Mouse (Mus musculus) embryonic facial prominence, embryonic 10.5 days (tissue): ENCODE measurements around the gene Masp1. TPM values are rescaled to one million over a fixed set of nuclear protein-coding genes. Genes with fewer than 3 reads are reported as not detected.

Experiments
- DNase-seq: peaks from one replicate; pipeline ENCODE4 v3.0.0-alpha.2; 2017; ENCODE audit warnings: low spot score
- H3K27ac ChIP-seq: fragments of 300-500 bp; sonication (generic); replicated peaks from 2 replicates; pipeline ENCODE4 v1.5.1; 2016; ENCODE audit warnings: mild to moderate bottlenecking
- H3K27me3 ChIP-seq: fragments of 300-500 bp; sonication (generic); replicated peaks from 2 replicates; pipeline ENCODE4 v1.6.1; 2016; ENCODE audit warnings: low read depth, mild to moderate bottlenecking; ENCODE audit not compliant: poor library complexity, severe bottlenecking
- H3K36me3 ChIP-seq: fragments of 300-500 bp; sonication (generic); replicated peaks from 2 replicates; pipeline ENCODE4 v1.6.1; 2016; ENCODE audit warnings: mild to moderate bottlenecking, moderate library complexity
- H3K4me1 ChIP-seq: fragments of 300-500 bp; sonication (generic); 2 replicates; pipeline ENCODE4 v1.6.1; 2016
- H3K4me3 ChIP-seq: fragments of 300-500 bp; sonication (generic); 2 replicates; pipeline ENCODE4 v1.5.1; 2016; ENCODE audit warnings: mild to moderate bottlenecking, moderate library complexity
- H3K9me3 ChIP-seq: fragments of 300-500 bp; sonication (generic); 2 replicates; pipeline ENCODE4 v1.6.1; 2016; ENCODE audit warnings: mild to moderate bottlenecking
- WGBS: fragments of 180-500 bp; shearing (Covaris S2); methylation state at CpG from one replicate; pipeline ENCODE4 v1.1.7; 2016; 5-methylcytosine and 5-hydroxymethylcytosine counted together
- polyA plus RNA-seq: library from polyadenylated mRNA; unstranded; fragments of >200 nt; fragmentation: Nextera tagmentation; extraction: Ambion mirVana; gene quantifications from 2 replicates; pipeline ENCODE4 v1.2.1, GENCODE M21; 2016

The Masp1 gene
- polyA plus RNA-seq, 1 experiment from 2014 or later: 4.5 TPM

GRCm38 (mm10) chr16:23529186-23529585 is 8.6 kb upstream of the Masp1 start:
- Histone ChIP-seq H3K27me3 (no peaks in the 10 kb centered on the region), H3K36me3 (no peaks in the 10 kb centered on the region), H3K4me1 (no peaks in the 10 kb centered on the region), H3K27ac (no peak overlapping the region), H3K9me3 (no peaks in the 10 kb centered on the region), H3K4me3 (no peak overlapping the region)
- WGBS: 85% methylated on average over 4 of the region's 4 CpGs
- no peak for DNase-seq

DNA sequence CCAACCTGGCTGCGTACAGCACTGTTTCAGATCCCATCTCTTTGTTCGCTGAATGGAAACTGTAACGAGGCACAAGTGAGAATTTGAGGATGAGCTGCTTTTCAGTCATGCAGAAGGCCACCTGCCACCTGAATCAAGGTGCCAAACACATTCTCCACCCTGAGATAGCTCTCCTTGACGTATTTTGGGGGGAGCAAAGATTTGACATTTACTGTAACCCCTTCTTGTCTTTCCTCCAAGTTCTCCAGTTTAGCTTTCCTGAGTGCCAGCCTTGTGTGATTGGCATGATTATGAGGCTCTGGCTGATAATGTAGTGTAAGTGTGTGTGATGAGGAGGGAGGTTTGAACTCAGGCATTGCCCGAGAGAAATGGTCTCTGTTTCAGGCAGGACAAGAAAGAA is 1.5 kb upstream of the Masp1 start:
- H3K4me3 ChIP-seq: no peak overlapping the region

DNA sequence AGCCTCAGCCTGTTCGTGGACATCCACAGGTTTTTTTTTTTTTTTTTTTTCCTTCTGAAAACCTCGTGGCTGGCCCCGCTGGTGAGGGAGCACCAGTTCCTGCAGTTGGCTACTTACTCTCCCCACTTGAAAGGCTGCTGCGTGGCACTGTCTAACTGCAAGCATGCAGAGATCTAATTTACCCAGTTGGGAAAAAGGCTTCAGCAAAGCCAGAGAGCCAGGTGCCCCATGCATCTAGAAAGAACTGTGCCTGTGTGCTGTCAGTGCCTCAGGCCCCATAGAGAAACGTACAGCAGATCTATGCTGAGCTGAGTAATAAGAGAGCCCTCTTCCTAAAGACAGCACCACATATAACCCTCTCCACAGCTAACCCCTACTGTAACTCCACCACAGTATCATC is 477 bp upstream of the Masp1 start:
- peak; percentile 16 for DNase-seq
- Histone ChIP-seq H3K36me3 (no peaks in the 10 kb centered on the region), H3K27ac (peak overlapping the region; percentile 79), H3K9me3 (no peaks in the 10 kb centered on the region), H3K27me3 (peaks cover 17% of the 10 kb centered on the region), H3K4me1 (peaks cover 54% of the 10 kb centered on the region), H3K4me3 (peak overlapping the region; percentile 54; the same call in 1 of the 2 replicates)
- 22% methylated on average over 5 of the region's 5 CpGs for WGBS

More for the DNA sequence above, 1.5 kb upstream of the Masp1 start:
- H3K27ac ChIP-seq: no peak overlapping the region
- peaks cover 54% of the 10 kb centered on the region for H3K4me1 ChIP-seq
- H3K9me3 ChIP-seq: no peaks in the 10 kb centered on the region
- no peak for DNase-seq
- H3K36me3 ChIP-seq: no peaks in the 10 kb centered on the region
- 89% methylated on average over 5 of the region's 5 CpGs for WGBS
- peaks cover 17% of the 10 kb centered on the region for H3K27me3 ChIP-seq

DNA sequence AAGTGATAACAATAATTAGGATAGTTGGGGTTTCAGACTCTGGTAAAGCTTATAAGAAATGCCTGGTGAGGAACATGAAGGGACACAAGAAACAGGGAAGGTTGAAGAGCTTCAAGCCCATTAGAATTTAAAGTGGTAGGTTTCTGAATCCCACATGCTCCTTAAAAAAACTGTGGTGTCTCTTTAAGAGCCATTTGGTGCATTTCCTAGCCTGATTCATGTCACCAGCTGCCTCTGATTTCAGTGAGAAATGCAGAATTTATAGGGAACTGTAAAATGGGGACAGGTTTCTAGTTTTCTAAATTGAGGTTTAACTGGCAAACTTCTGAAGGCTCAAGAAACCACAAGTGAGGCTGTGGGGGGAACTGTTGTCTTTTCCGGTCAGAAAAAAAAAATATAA is 844 bp downstream of the Masp1 start:
- Histone ChIP-seq H3K9me3 (no peaks in the 10 kb centered on the region), H3K4me1 (peaks cover 54% of the 10 kb centered on the region), H3K27ac (peak overlapping the region; percentile 79), H3K4me3 (peak overlapping the region; percentile 54), H3K36me3 (no peaks in the 10 kb centered on the region), H3K27me3 (peaks cover 17% of the 10 kb centered on the region)
- DNase-seq: no peak
- 5% methylated on average over 1 of the region's 1 CpGs for WGBS

DNA sequence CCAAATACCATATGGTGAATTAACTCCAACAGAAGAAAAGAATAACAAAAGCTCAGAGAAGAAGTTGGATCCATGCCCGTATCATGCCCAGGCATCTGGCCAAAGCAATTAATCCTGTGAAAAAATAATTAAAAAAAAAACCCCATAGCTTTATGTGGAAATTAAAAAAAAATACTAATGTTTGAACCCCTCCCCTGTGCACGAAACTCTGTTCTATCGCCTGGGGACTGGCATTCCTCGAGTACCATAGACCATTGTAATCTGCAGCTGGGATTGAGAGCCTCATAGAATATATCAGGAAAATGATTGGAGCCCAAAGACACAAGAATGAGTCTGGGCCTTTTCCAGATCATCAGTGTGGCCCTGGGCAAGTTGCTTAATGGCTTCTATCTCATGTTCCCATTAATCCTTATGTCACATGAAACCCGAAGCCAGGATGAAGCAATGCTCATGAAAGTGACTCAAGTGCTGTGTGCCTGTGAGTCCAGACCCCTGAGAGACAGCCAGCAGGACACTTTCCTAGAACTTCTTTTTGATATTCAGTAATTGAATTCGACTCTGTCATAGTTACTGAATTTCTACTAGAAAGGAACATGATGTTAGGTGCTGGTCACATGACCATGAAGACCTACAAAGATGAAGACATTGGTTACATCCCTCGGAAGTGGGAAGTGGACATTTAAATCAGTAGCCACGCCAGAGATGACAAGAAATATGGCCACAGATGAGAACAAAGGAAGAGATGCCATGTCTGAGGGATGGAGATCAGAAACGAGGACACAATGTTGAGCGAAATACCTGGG is 1.8 kb downstream of the Masp1 start:
- no peak overlapping the region for H3K4me3 ChIP-seq
- WGBS: 84% methylated on average over 10 of the region's 10 CpGs
- no peak for DNase-seq

DNA sequence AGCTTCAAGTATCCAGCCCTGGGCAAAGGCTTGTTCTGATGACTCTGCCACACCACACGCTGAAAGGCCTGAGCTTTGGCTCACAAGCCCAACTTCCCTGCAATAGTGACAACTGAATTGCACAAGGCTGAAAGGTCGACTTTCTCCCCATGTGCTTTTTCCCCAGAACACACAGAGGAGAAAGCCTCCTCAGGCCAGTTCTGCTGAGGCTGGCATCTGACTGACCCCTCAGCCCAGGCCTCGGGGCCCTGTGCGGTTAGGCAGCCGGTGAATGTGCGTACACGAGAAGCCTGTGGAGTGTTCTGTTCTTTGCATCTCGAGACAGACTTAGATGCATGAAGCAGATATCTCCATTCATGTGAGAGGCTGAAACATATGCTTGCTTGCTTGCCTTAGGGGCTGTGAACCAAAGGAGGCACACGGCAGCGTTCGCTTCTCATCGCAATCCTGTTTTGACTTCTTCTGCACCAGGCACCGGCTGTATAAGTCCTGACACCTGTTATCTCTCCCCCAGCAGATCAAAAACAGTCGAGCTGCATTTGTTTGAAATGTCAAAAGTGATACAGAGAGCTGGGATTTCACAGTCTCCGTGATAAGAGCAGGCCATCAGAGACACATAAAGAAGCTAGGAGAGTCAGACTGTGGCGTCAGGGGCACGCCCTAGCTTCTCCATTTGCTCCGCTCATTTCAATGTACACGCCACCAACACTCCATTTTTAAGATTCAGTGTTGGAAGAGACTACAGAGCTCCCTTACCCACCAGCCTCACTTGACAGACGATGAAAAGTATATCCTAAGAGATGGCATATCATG is 2.7 kb downstream of the Masp1 start:
- WGBS: 75% methylated on average over 20 of the region's 20 CpGs
- no peaks in the 10 kb centered on the region for H3K36me3 ChIP-seq

More for the DNA sequence above, 1.8 kb downstream of the Masp1 start:
- Histone ChIP-seq H3K27ac (no peak overlapping the region), H3K4me1 (peaks cover 52% of the 10 kb centered on the region), H3K9me3 (no peaks in the 10 kb centered on the region), H3K36me3 (no peaks in the 10 kb centered on the region), H3K27me3 (peaks cover 17% of the 10 kb centered on the region)

GRCm38 (mm10) chr16:23517230-23517629 is 3.4 kb downstream of the Masp1 start:
- peaks cover 11% of the 10 kb centered on the region for H3K27me3 ChIP-seq
- H3K36me3 ChIP-seq: no peaks in the 10 kb centered on the region
- H3K4me3 ChIP-seq: no peak overlapping the region
- DNase-seq: no peak
- WGBS: 91% methylated on average over 5 of the region's 5 CpGs
- H3K4me1 ChIP-seq: peaks cover 37% of the 10 kb centered on the region
- no peak overlapping the region for H3K27ac ChIP-seq
- no peaks in the 10 kb centered on the region for H3K9me3 ChIP-seq

More for the DNA sequence above, 2.7 kb downstream of the Masp1 start:
- H3K9me3 ChIP-seq: no peaks in the 10 kb centered on the region
- H3K27ac ChIP-seq: no peak overlapping the region
- peaks cover 44% of the 10 kb centered on the region for H3K4me1 ChIP-seq
- DNase-seq: no peak
- H3K4me3 ChIP-seq: no peak overlapping the region
- peaks cover 17% of the 10 kb centered on the region for H3K27me3 ChIP-seq

DNA sequence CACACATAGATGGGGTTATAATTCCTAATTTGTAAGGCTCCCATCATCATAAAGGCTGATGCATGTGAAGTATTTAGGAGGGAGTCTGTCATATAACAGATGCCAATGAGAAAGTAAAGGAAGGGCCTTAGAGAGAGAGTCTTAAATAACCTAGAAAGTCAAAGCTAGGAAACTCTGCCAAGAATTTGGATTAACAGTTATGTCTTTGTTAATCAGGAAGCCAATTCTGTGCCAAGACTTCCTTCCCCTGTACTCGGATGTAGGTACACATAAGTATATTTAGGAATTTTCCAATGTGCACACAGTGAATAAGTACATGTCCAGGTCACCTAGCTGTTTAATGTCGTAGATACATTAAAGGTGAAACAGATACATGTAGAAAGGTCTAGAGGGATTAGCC is 4.0 kb downstream of the Masp1 start:
- H3K27ac ChIP-seq: no peak overlapping the region
- H3K36me3 ChIP-seq: no peaks in the 10 kb centered on the region
- H3K9me3 ChIP-seq: no peaks in the 10 kb centered on the region
- no peak for DNase-seq
- peaks cover 32% of the 10 kb centered on the region for H3K4me1 ChIP-seq
- peaks cover 5% of the 10 kb centered on the region for H3K27me3 ChIP-seq
- H3K4me3 ChIP-seq: no peak overlapping the region
- WGBS: 90% methylated on average over 2 of the region's 2 CpGs

GRCm38 (mm10) chr16:23515766-23516165 is 4.8 kb downstream of the Masp1 start:
- Histone ChIP-seq H3K36me3 (no peaks in the 10 kb centered on the region), H3K27ac (no peak overlapping the region), H3K4me3 (no peak overlapping the region), H3K9me3 (no peaks in the 10 kb centered on the region), H3K4me1 (peaks cover 24% of the 10 kb centered on the region), H3K27me3 (no peaks in the 10 kb centered on the region; the same call in 1 of the 2 replicates)
- DNase-seq: no peak
- 87% methylated on average over 3 of the region's 3 CpGs for WGBS

- H3K9me3 ChIP-seq: no peaks in the 10 kb centered on the region
- 91% methylated on average over 1 of the region's 1 CpGs for WGBS
- H3K36me3 ChIP-seq: no peaks in the 10 kb centered on the region
- no peak overlapping the region for H3K4me3 ChIP-seq
- peaks cover 7% of the 10 kb centered on the region; the same call in 1 of the 2 replicates for H3K4me1 ChIP-seq
- H3K27ac ChIP-seq: no peak overlapping the region
- no peak for DNase-seq
- no peaks in the 10 kb centered on the region; the same call in 1 of the 2 replicates for H3K27me3 ChIP-seq
Measured at GRCm38 (mm10) chr16:23513401-23513800, 7.2 kb downstream of the Masp1 start.

DNA sequence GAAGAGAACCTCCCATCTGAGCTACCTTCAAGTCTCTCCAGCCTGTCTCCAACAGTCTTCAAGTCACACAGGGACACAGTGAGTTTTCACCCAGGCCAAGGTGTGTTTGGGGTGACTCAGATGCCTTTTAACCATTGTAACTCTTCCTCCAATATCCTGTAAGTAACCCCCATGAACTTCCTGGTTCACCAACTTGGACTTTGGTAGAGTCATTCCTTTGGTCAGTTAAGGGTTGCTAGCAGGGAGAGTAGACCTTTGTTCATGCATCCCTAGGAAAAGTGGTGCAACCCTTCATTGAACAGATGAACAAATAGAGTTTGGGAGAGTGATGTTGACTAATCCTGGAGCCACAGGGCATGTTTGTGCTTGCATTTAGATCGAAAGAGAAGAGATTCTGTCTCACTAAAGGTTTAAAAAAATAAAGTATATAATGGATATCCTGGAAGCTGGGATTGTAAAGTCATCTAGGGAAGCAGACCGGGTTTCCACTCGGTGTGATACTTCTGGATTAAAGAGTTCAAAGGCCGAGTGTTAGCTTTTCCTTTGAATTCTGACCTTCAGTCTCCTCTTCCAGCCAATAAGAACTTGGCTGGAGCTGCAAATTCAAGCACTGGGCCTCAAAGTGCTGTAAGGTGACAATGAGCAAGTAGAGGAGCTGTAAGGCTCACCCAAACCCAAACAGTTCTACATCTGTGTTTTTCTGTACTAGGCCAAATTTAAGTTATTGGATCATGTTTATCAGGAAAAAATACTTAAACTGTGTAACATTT is 9.3 kb downstream of the Masp1 start:
- no peaks in the 10 kb centered on the region for H3K36me3 ChIP-seq
- no peak for DNase-seq
- 76% methylated on average over 4 of the region's 4 CpGs for WGBS
- no peaks in the 10 kb centered on the region for H3K9me3 ChIP-seq
- H3K27me3 ChIP-seq: no peaks in the 10 kb centered on the region; the same call in 1 of the 2 replicates
- H3K4me3 ChIP-seq: no peak overlapping the region
- H3K4me1 ChIP-seq: peaks cover 2% of the 10 kb centered on the region
- no peak overlapping the region for H3K27ac ChIP-seq
